Mouse (Mus musculus) T-cell, adult 2 months (primary cell): ENCODE results near the gene 4933416C03Rik.

Experiments used
- DNase-seq: peaks from one replicate; pipeline ENCODE4 v3.0.0; 2022; ENCODE audit warnings: low spot score

Gene 4933416C03Rik

GRCm38 (mm10) chr10:116078636-116079035, 35.1 kb downstream of the 4933416C03Rik start:
- no peak for DNase-seq

- DNase-seq, result no peak
Observed at GRCm38 (mm10) chr10:116075954-116076353, 37.8 kb downstream of the 4933416C03Rik start.
